Mouse (Mus musculus) MEL (cell line): ENCODE data around the gene Mylk.

Source experiments
- CTCF ChIP-seq, 3 experiments: IDR thresholded peaks in 2 of 3; conservative IDR thresholded peaks in 1 of 3; 2 replicates each; pipeline ENCODE4 v1.5.1; 2011 to 2012; ENCODE audit warnings: low read length in 3 of 3, low read depth in 2 of 3, mild to moderate bottlenecking in 2 of 3, improper control_type of control experiment in 1 of 3, inconsistent platforms in 1 of 3, mixed read lengths in 1 of 3, moderate library complexity in 1 of 3; ENCODE audit not compliant: control insufficient read depth in 1 of 3, insufficient read depth in 1 of 3, poor library complexity in 1 of 3, severe bottlenecking in 1 of 3
- ETS1 ChIP-seq: IDR thresholded peaks from 2 replicates; pipeline ENCODE4 v1.6.1; 2012; ENCODE audit warnings: low read depth, mild to moderate bottlenecking, inconsistent platforms, low read length, improper control_type of control experiment, moderate library complexity
- GATA1 ChIP-seq: IDR thresholded peaks from 2 replicates; pipeline ENCODE4 v1.6.1; 2011; ENCODE audit warnings: low read depth, low read length, improper control_type of control experiment
- MAX ChIP-seq: IDR thresholded peaks from 2 replicates; pipeline ENCODE4 v1.6.1; 2011; ENCODE audit warnings: low read length, improper control_type of control experiment
- MYB ChIP-seq: IDR thresholded peaks from 2 replicates; pipeline ENCODE4 v1.6.1; 2011; ENCODE audit warnings: mild to moderate bottlenecking, low read depth, low read length, improper control_type of control experiment
- POLR2A ChIP-seq, 2 experiments: IDR thresholded peaks; 2 replicates each; pipeline ENCODE4 v1.6.1; 2011 to 2012; ENCODE audit warnings: low read length in 2 of 2, mild to moderate bottlenecking in 2 of 2, control low read depth in 1 of 2, improper control_type of control experiment in 1 of 2, low read depth in 1 of 2, moderate library complexity in 1 of 2; ENCODE audit not compliant: control insufficient read depth in 1 of 2, insufficient read depth in 1 of 2, poor library complexity in 1 of 2
- SMC3 ChIP-seq: IDR thresholded peaks from 2 replicates; pipeline ENCODE4 v1.6.1; 2011; ENCODE audit warnings: low read depth, low read length, improper control_type of control experiment
- UBTF ChIP-seq: IDR thresholded peaks from 2 replicates; pipeline ENCODE4 v1.6.1; 2012; ENCODE audit warnings: low read depth, mild to moderate bottlenecking, inconsistent platforms, low read length, improper control_type of control experiment, moderate library complexity, borderline replicate concordance; ENCODE audit not compliant: insufficient read depth
- ZC3H11A ChIP-seq: IDR thresholded peaks from 2 replicates; pipeline ENCODE4 v1.6.1; 2012; ENCODE audit warnings: low read depth, mild to moderate bottlenecking, inconsistent platforms, low read length, improper control_type of control experiment
- ZKSCAN1 ChIP-seq: IDR thresholded peaks from 2 replicates; pipeline ENCODE4 v1.6.1; 2012; ENCODE audit warnings: low read depth, mild to moderate bottlenecking, inconsistent platforms, low read length, improper control_type of control experiment, moderate library complexity

- TF ChIP-seq ZC3H11A (no peak), ETS1 (no peak), MYB (no peak), CTCF (IDR thresholded peaks at IDR 0.05 in 2 of 3, conservative IDR thresholded peaks at IDR 0.05 in 1 of 3; ENCODE audit: control insufficient read depth in 1 of 3, insufficient read depth in 1 of 3, low read depth in 2 of 3, low read length in 3 of 3, poor library complexity in 1 of 3, severe bottlenecking in 1 of 3) (no peak), POLR2A (IDR thresholded peaks at IDR 0.05; ENCODE audit: control insufficient read depth in 1 of 2, insufficient read depth in 1 of 2, low read depth in 1 of 2, low read length in 2 of 2, poor library complexity in 1 of 2) (no peak), UBTF (no peak), MAX (no peak), ZKSCAN1 (no peak), SMC3 (no peak), GATA1 (no peak)
These were observed 7.0 kb downstream of the Mylk start for GRCm38 (mm10) chr16:34752026-34752425.
